Mouse (Mus musculus): ENCODE data around the gene Ldlrap1. TPM values are rescaled to one million over a fixed set of nuclear protein-coding genes. Genes with fewer than 3 reads are reported as not detected.

Gene Ldlrap1
- polyA plus RNA-seq, 1 experiment from 2014 or later: 15.4 TPM

DNA sequence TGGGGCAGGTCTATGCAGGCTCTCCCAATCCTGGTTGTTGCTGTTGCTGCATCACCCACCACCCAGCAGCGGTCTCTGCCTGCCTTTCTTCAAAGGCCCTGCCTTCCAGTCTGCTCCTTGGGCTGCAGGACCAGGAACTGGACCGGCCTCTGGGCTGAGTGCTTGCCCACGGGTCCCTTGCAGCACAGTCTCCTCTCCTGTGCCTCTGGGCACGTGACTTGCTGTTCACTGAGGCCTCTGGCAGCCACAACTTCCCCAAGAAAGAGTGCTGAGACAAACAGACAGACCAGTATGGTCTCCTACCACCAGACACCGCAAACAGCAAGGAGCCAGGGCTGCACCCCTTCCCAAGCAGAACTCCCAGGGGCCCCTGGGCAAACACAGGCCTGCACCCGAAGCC, 5.5 kb downstream of the Ldlrap1 start:
- Histone ChIP-seq H3K27me3 (ENCODE audit: insufficient read depth, low read length) (no peaks in the 10 kb centered on the region), H3K4me2 (ENCODE audit: low read depth, low read length) (peak overlapping the region; percentile 67), H3K4me1 (ENCODE audit: insufficient read depth) (peaks cover 93% of the 10 kb centered on the region), H3K9me3 (ENCODE audit: low read length) (no peaks in the 10 kb centered on the region), H3K9ac (replicated peaks) (peak overlapping the region; percentile 58; the same call in 1 of the 2 replicates), H3K27ac (ENCODE audit: low read depth) (peak overlapping the region; percentile 93), H3K36me3 (replicated peaks; ENCODE audit: insufficient read depth, low read length) (no peaks in the 10 kb centered on the region; the same call in 1 of the 2 replicates), H3K4me3 (ENCODE audit: low read depth, low read length) (peak overlapping the region; percentile 5; the same call in 1 of the 2 replicates)
- ATAC-seq (peak; percentile 4; the same call in 1 of the 2 replicates), DNase-seq (peak; percentile 59)
- TF ChIP-seq CTCF (IDR thresholded peaks at IDR 0.05; ENCODE audit: low read depth) (no peak), EP300 (IDR thresholded peaks at IDR 0.05; ENCODE audit: low read depth) (no peak)
- WGBS (ENCODE audit: insufficient replicate concordance): 22% methylated on average over 6 of the region's 6 CpGs

DNA sequence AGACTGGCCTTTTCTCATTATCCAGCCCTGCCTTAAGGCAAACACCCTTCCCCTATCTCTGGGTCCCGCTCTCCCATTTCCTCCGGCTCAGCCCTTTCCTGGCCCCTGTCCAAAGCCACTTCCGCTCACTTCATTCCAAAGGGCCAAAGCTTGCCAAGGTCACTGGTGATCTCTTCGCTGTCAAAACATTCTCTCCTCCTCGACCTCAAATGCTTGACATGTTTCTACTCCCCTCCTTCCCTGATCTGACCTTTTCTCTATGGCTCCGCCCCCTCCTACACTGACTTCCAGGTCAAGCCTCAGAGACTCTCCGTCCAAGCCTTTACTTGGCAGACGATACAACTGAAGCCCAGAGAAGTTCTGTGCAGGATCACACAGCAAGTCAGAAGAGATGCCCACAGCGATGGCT, 7.0 kb downstream of the Ldlrap1 start:
- H3K27ac ChIP-seq (ENCODE audit: low read depth): peak overlapping the region; percentile 93
- peaks cover 7% of the 10 kb centered on the region for H3K36me3 ChIP-seq (replicated peaks; ENCODE audit: insufficient read depth, low read length)
- no peak overlapping the region for H3K4me3 ChIP-seq (ENCODE audit: low read depth, low read length)
- TF ChIP-seq EP300 (IDR thresholded peaks at IDR 0.05; ENCODE audit: low read depth) (peak; percentile 79; the same call in 1 of the 2 replicates), CTCF (IDR thresholded peaks at IDR 0.05; ENCODE audit: low read depth) (no peak)
- no peaks in the 10 kb centered on the region for H3K9me3 ChIP-seq (ENCODE audit: low read length)
- ATAC-seq (peak; percentile 53), DNase-seq (peak; percentile 83)
- peaks cover 97% of the 10 kb centered on the region for H3K4me1 ChIP-seq (ENCODE audit: insufficient read depth)
- no peaks in the 10 kb centered on the region for H3K27me3 ChIP-seq (ENCODE audit: insufficient read depth, low read length)
- H3K9ac ChIP-seq (replicated peaks): no peak overlapping the region
- WGBS (ENCODE audit: insufficient replicate concordance): 26% methylated on average over 9 of the region's 9 CpGs
- H3K4me2 ChIP-seq (ENCODE audit: low read depth, low read length): peak overlapping the region; percentile 67

DNA sequence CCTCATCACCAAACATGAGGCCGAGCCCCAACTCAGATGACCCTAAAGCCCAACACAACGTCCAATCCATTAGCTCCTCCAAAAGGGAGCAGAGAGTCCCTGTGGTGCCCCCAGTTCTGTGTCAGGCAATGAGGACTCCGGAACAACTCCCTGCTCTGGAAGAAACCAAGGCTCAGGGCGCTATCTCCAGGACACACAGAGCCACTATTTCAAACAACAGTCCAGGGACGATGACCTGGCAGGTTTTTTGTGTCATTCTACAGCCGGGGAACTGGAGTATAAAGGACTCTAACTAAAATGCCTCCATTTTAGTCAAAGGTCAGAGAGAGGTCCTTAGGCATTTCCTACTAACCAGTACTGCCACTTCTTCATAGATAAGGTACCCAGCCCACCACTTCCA, 7.5 kb downstream of the Ldlrap1 start:
- Histone ChIP-seq H3K9me3 (ENCODE audit: low read length) (no peaks in the 10 kb centered on the region), H3K27ac (ENCODE audit: low read depth) (peak overlapping the region; percentile 93), H3K4me1 (ENCODE audit: insufficient read depth) (peaks cover 97% of the 10 kb centered on the region), H3K36me3 (replicated peaks; ENCODE audit: insufficient read depth, low read length) (peaks cover 7% of the 10 kb centered on the region), H3K9ac (replicated peaks) (peak overlapping the region; percentile 62), H3K27me3 (ENCODE audit: insufficient read depth, low read length) (no peaks in the 10 kb centered on the region), H3K4me2 (ENCODE audit: low read depth, low read length) (peak overlapping the region; percentile 67), H3K4me3 (ENCODE audit: low read depth, low read length) (peak overlapping the region; percentile 2)
- peak; percentile 49 for DNase-seq
- WGBS (ENCODE audit: insufficient replicate concordance): 26% methylated on average over 6 of the region's 6 CpGs
- peak; percentile 43 for ATAC-seq
- TF ChIP-seq CTCF (IDR thresholded peaks at IDR 0.05; ENCODE audit: low read depth) (no peak), EP300 (IDR thresholded peaks at IDR 0.05; ENCODE audit: low read depth) (no peak)

DNA sequence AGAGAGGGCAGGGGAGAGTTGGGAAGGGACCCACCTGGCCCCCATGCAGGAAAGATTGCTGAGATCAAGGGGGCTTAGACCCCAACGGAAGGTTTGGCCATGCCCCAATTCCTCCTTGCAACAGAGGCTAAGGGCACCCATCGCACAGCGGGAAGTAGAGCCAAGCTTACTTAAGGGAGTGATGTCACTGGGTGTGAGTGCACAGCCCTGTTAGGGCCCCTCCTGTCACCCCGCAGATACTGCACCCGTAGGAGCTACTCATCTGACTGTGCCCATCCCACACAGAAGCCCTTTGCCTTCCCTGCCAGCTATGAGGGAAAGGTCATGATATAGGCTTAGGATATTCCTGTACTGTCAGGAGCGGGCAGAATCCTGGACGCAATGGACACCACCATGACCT, 8.3 kb downstream of the Ldlrap1 start:
- Histone ChIP-seq H3K4me3 (ENCODE audit: low read depth, low read length) (peak overlapping the region; percentile 2), H3K9ac (replicated peaks) (peak overlapping the region; percentile 62), H3K27ac (ENCODE audit: low read depth) (peak overlapping the region; percentile 93), H3K4me1 (ENCODE audit: insufficient read depth) (peaks cover 97% of the 10 kb centered on the region), H3K9me3 (ENCODE audit: low read length) (no peaks in the 10 kb centered on the region), H3K27me3 (ENCODE audit: insufficient read depth, low read length) (no peaks in the 10 kb centered on the region), H3K4me2 (ENCODE audit: low read depth, low read length) (peak overlapping the region; percentile 67), H3K36me3 (replicated peaks; ENCODE audit: insufficient read depth, low read length) (peaks cover 13% of the 10 kb centered on the region)
- DNase-seq (peak; percentile 63), ATAC-seq (peak; percentile 79)
- WGBS (ENCODE audit: insufficient replicate concordance): 40% methylated on average over 7 of the region's 7 CpGs
- TF ChIP-seq CTCF (IDR thresholded peaks at IDR 0.05; ENCODE audit: low read depth): peak; percentile 51
- no peak; the same call in 1 of the 2 replicates for TF ChIP-seq EP300 (IDR thresholded peaks at IDR 0.05; ENCODE audit: low read depth)

- TF ChIP-seq EP300 (IDR thresholded peaks at IDR 0.05; ENCODE audit: low read depth) (no peak), CTCF (IDR thresholded peaks at IDR 0.05; ENCODE audit: low read depth) (no peak)
- H3K4me2 ChIP-seq (ENCODE audit: low read depth, low read length): peak overlapping the region; percentile 67
Observed at GRCm38 (mm10) chr4:134758922-134759321, 8.9 kb downstream of the Ldlrap1 start.

GRCm38 (mm10) chr4:134758367-134758766, 9.5 kb downstream of the Ldlrap1 start:
- Histone ChIP-seq H3K4me2 (ENCODE audit: low read depth, low read length) (no peak overlapping the region), H3K27me3 (ENCODE audit: insufficient read depth, low read length) (no peaks in the 10 kb centered on the region), H3K4me3 (ENCODE audit: low read depth, low read length) (no peak overlapping the region), H3K27ac (ENCODE audit: low read depth) (0 out of 2 replicates have a peak overlapping the region, but pooled peaks have one; percentile 93), H3K4me1 (ENCODE audit: insufficient read depth) (peaks cover 97% of the 10 kb centered on the region), H3K9me3 (ENCODE audit: low read length) (no peaks in the 10 kb centered on the region), H3K36me3 (replicated peaks; ENCODE audit: insufficient read depth, low read length) (peaks cover 19% of the 10 kb centered on the region), H3K9ac (replicated peaks) (0 out of 2 replicates have a peak overlapping the region, but pooled peaks have one; percentile 45)
- ATAC-seq: no peak
- no peak for DNase-seq
- TF ChIP-seq CTCF (IDR thresholded peaks at IDR 0.05; ENCODE audit: low read depth): no peak
- TF ChIP-seq EP300 (IDR thresholded peaks at IDR 0.05; ENCODE audit: low read depth): no peak
- WGBS (ENCODE audit: insufficient replicate concordance): 57% methylated on average over 4 of the region's 4 CpGs

More at GRCm38 (mm10) chr4:134758922-134759321, 8.9 kb downstream of the Ldlrap1 start:
- WGBS (ENCODE audit: insufficient replicate concordance): 84% methylated on average over 14 of the region's 14 CpGs
- H3K9me3 ChIP-seq (ENCODE audit: low read length): no peaks in the 10 kb centered on the region
- no peak for DNase-seq
- H3K4me1 ChIP-seq (ENCODE audit: insufficient read depth): peaks cover 97% of the 10 kb centered on the region
- no peaks in the 10 kb centered on the region for H3K27me3 ChIP-seq (ENCODE audit: insufficient read depth, low read length)
- ATAC-seq: no peak
- H3K27ac ChIP-seq (ENCODE audit: low read depth): peak overlapping the region; percentile 93
- peak overlapping the region; percentile 45 for H3K9ac ChIP-seq (replicated peaks)
- peaks cover 18% of the 10 kb centered on the region for H3K36me3 ChIP-seq (replicated peaks; ENCODE audit: insufficient read depth, low read length)
- no peak overlapping the region for H3K4me3 ChIP-seq (ENCODE audit: low read depth, low read length)

Data from liver, postnatal 0 days (tissue).